Mouse (Mus musculus): ENCODE results near the gene Prn.

Prn gene

GRCm38 (mm10) chr2:131945765-131946164 lies 36.0 kb downstream of the Prn start:
- in situ Hi-C loops (cut with MboI; ENCODE audit: unreplicated experiment in 2 of 2), result loop anchor here in 1 of 2 experiments (25.0 kb wide), 1 partner anchor 408 kb away; no protein-coding TSS in a partner anchor

- in situ Hi-C loops (cut with MboI; ENCODE audit: unreplicated experiment in 2 of 2), result loop anchor here in 1 of 2 experiments (25.0 kb wide), 1 partner anchor 409 kb away; no protein-coding TSS in a partner anchor
Observed at GRCm38 (mm10) chr2:131946351-131946750, 36.6 kb downstream of the Prn start.

GRCm38 (mm10) chr2:131948156-131948555 lies 38.4 kb downstream of the Prn start:
- in situ Hi-C loops (cut with MboI; ENCODE audit: unreplicated experiment in 2 of 2), result loop anchor here in 1 of 2 experiments (25.0 kb wide), 1 partner anchor 411 kb away; no protein-coding TSS in a partner anchor

- in situ Hi-C loops (cut with MboI; ENCODE audit: unreplicated experiment in 2 of 2), result loop anchor here in 1 of 2 experiments (25.0 kb wide), 1 partner anchor 412 kb away; no protein-coding TSS in a partner anchor
Observed at GRCm38 (mm10) chr2:131948916-131949639, 39.3 kb downstream of the Prn start.

GRCm38 (mm10) chr2:131949767-131950597 lies 40.2 kb downstream of the Prn start:
- in situ Hi-C loops (cut with MboI; ENCODE audit: unreplicated experiment in 2 of 2), result loop anchor here (25.0 kb wide), 2 partner anchors 388 to 413 kb away; partner anchors contain the start of gene Adra1d (in 1 of the 2)

GRCm38 (mm10) chr2:131950598-131951095 lies 40.9 kb downstream of the Prn start, which contains the start of gene Prnd:
TSS of gene Prnd (plus strand) at chr2:131950861.
- in situ Hi-C loops (cut with MboI; ENCODE audit: unreplicated experiment in 2 of 2), result loop anchor here in 1 of 2 experiments (25.0 kb wide), 1 partner anchor 388 kb away; the partner anchor contains the start of gene Adra1d

- in situ Hi-C loops (cut with MboI; ENCODE audit: unreplicated experiment in 2 of 2), result loop anchor here in 1 of 2 experiments (25.0 kb wide), 1 partner anchor 390 kb away; the partner anchor contains the start of gene Adra1d
Observed at GRCm38 (mm10) chr2:131952456-131952855, 42.7 kb downstream of the Prn start.

GRCm38 (mm10) chr2:131952961-131953538 lies 43.3 kb downstream of the Prn start:
- in situ Hi-C loops (cut with MboI; ENCODE audit: unreplicated experiment in 2 of 2), result loop anchor here in 1 of 2 experiments (25.0 kb wide), 1 partner anchor 391 kb away; the partner anchor contains the start of gene Adra1d

GRCm38 (mm10) chr2:131953711-131954110 lies 44.0 kb downstream of the Prn start:
- in situ Hi-C loops (cut with MboI; ENCODE audit: unreplicated experiment in 2 of 2), result loop anchor here in 1 of 2 experiments (25.0 kb wide), 1 partner anchor 391 kb away; the partner anchor contains the start of gene Adra1d

GRCm38 (mm10) chr2:131954835-131955234 lies 45.1 kb downstream of the Prn start:
- in situ Hi-C loops (cut with MboI; ENCODE audit: unreplicated experiment in 2 of 2), result loop anchor here in 1 of 2 experiments (25.0 kb wide), 1 partner anchor 393 kb away; the partner anchor contains the start of gene Adra1d

GRCm38 (mm10) chr2:131955264-131955663 lies 45.5 kb downstream of the Prn start:
- in situ Hi-C loops (cut with MboI; ENCODE audit: unreplicated experiment in 2 of 2), result loop anchor here in 1 of 2 experiments (25.0 kb wide), 1 partner anchor 393 kb away; the partner anchor contains the start of gene Adra1d

GRCm38 (mm10) chr2:131956336-131957256 lies 46.8 kb downstream of the Prn start:
- in situ Hi-C loops (cut with MboI; ENCODE audit: unreplicated experiment in 2 of 2), result loop anchor here in 1 of 2 experiments (25.0 kb wide), 1 partner anchor 394 kb away; the partner anchor contains the start of gene Adra1d

GRCm38 (mm10) chr2:131957731-131958222 lies 48.0 kb downstream of the Prn start:
- in situ Hi-C loops (cut with MboI; ENCODE audit: unreplicated experiment in 2 of 2), result loop anchor here in 1 of 2 experiments (25.0 kb wide), 1 partner anchor 395 kb away; the partner anchor contains the start of gene Adra1d

GRCm38 (mm10) chr2:131961671-131962070 lies 51.9 kb downstream of the Prn start:
- in situ Hi-C loops (cut with MboI; ENCODE audit: unreplicated experiment in 2 of 2), result loop anchor here in 1 of 2 experiments (25.0 kb wide), 1 partner anchor 399 kb away; the partner anchor contains the start of gene Adra1d

- in situ Hi-C loops (cut with MboI; ENCODE audit: unreplicated experiment in 2 of 2), result loop anchor here in 1 of 2 experiments (25.0 kb wide), 1 partner anchor 408 kb away; the partner anchor contains the start of gene Adra1d
Observed at GRCm38 (mm10) chr2:131970597-131970996, 60.8 kb downstream of the Prn start.

GRCm38 (mm10) chr2:131971098-131971497 lies 61.3 kb downstream of the Prn start:
- in situ Hi-C loops (cut with MboI; ENCODE audit: unreplicated experiment in 2 of 2), result loop anchor here in 1 of 2 experiments (25.0 kb wide), 1 partner anchor 409 kb away; the partner anchor contains the start of gene Adra1d

- in situ Hi-C loops (cut with MboI; ENCODE audit: unreplicated experiment in 2 of 2), result no loop called here
Observed at GRCm38 (mm10) chr2:131976663-131977062, 66.9 kb downstream of the Prn start.

GRCm38 (mm10) chr2:131980866-131981265 lies 71.1 kb downstream of the Prn start:
- in situ Hi-C loops (cut with MboI; ENCODE audit: unreplicated experiment in 2 of 2), result loop anchor here (5.0 to 10.0 kb wide), 4 partner anchors 131 to 514 kb away; partner anchors contain the start of gene Tmem230 (in 1 of the 2)

Measured in v-Abl transformed pro-B cells (cell line).